Mouse (Mus musculus) midbrain, embryonic 11.5 days (tissue): ENCODE data around the gene Hist2h4. TPM values are rescaled to one million over a fixed set of nuclear protein-coding genes. Genes with fewer than 3 reads are reported as not detected.
"Not testable (repeated sequence)": the region's sequence is repeated elsewhere in the genome, so short reads cannot be mapped to it uniquely, and the experiment has no call there.

Experiments
- ATAC-seq: fragments of 200-750 bp; cut with Nextera tagmentation; 2 replicates; pipeline ENCODE4 v1.8.0; 2017; ENCODE audit warnings: moderate TSS enrichment, moderate library complexity; ENCODE audit not compliant: low FRiP score
- DNase-seq: peaks from one replicate; pipeline ENCODE4 v3.0.0; 2015; ENCODE audit warnings: low spot score; ENCODE audit errors: missing footprints
- H3K27ac ChIP-seq: fragments of 300-500 bp; sonication (generic); 2 replicates; pipeline ENCODE4 v1.5.1; 2014; ENCODE audit warnings: low read depth, low read length
- H3K27me3 ChIP-seq: fragments of 300-500 bp; sonication (generic); 2 replicates; pipeline ENCODE4 v1.6.1; 2014; ENCODE audit warnings: mild to moderate bottlenecking, low read length, moderate library complexity, mixed read lengths; ENCODE audit not compliant: control insufficient read depth, insufficient read depth
- H3K36me3 ChIP-seq: fragments of 300-500 bp; sonication (generic); 2 replicates; pipeline ENCODE4 v1.6.1; 2014; ENCODE audit warnings: mild to moderate bottlenecking, low read length, moderate library complexity, mixed read lengths; ENCODE audit not compliant: control insufficient read depth, insufficient read depth
- H3K4me1 ChIP-seq: fragments of 300-500 bp; sonication (generic); 2 replicates; pipeline ENCODE4 v1.6.1; 2014; ENCODE audit warnings: low read length; ENCODE audit not compliant: control insufficient read depth, insufficient read depth
- H3K4me2 ChIP-seq: fragments of 300-500 bp; sonication (generic); 2 replicates; pipeline ENCODE4 v1.6.1; 2014; ENCODE audit warnings: mild to moderate bottlenecking, moderate library complexity
- H3K4me3 ChIP-seq: fragments of 300-500 bp; sonication (generic); 2 replicates; pipeline ENCODE4 v1.5.1; 2014; ENCODE audit warnings: low read depth, low read length
- H3K9ac ChIP-seq: fragments of 300-500 bp; sonication (generic); 2 replicates; pipeline ENCODE4 v1.6.1; 2014; ENCODE audit warnings: low read length
- H3K9me3 ChIP-seq: fragments of 300-500 bp; sonication (generic); 2 replicates; pipeline ENCODE4 v1.6.1; 2016; ENCODE audit warnings: low read length; ENCODE audit not compliant: control insufficient read depth
- WGBS: fragments of 180-500 bp; shearing (Covaris S2); extraction: QIAGEN DNeasy Blood & Tissue Kit; methylation state at CpG from one replicate; pipeline ENCODE4 v1.1.7; 2014; 5-methylcytosine and 5-hydroxymethylcytosine counted together
- polyA plus RNA-seq: library from polyadenylated mRNA; unstranded; fragments of >200 nt; fragmentation: Nextera tagmentation; extraction: Ambion mirVana; gene quantifications from 2 replicates; pipeline ENCODE4 v1.2.1, GENCODE M21; 2014

The Hist2h4 gene
- polyA plus RNA-seq, 1 experiment from 2014 or later, result 5.4 TPM

DNA sequence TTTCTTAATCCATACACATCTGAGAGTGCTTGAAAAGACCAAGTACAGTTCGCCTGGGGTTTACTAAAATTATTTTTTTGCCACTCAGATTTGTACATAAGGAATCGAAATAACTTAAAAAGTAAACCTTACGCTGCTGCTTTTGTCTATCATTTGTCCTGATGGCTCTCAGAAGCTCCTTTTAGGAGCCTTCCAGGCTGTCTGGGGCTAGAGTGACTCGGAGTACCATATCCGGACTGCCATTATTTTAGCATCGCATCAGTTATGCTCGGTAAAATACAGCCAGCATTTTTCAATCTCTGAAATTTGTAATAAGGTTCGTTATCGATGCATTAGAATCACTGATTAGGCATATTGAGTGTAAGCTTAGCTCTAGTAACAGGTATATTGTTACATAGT lies 22.3 kb downstream of the Hist2h4 start:
- 78% methylated on average over 9 of the region's 9 CpGs for WGBS
- Histone ChIP-seq H3K4me3 (no peak overlapping the region), H3K9ac (peak overlapping the region; percentile 58), H3K4me1 (peaks cover 20% of the 10 kb centered on the region), H3K27ac (peak overlapping the region; percentile 32), H3K27me3 (no peaks in the 10 kb centered on the region), H3K9me3 (no peaks in the 10 kb centered on the region), H3K36me3 (no peaks in the 10 kb centered on the region), H3K4me2 (peak overlapping the region; percentile 10; the same call in 1 of the 2 replicates)
- ATAC-seq (no peak), DNase-seq (no peak)

DNA sequence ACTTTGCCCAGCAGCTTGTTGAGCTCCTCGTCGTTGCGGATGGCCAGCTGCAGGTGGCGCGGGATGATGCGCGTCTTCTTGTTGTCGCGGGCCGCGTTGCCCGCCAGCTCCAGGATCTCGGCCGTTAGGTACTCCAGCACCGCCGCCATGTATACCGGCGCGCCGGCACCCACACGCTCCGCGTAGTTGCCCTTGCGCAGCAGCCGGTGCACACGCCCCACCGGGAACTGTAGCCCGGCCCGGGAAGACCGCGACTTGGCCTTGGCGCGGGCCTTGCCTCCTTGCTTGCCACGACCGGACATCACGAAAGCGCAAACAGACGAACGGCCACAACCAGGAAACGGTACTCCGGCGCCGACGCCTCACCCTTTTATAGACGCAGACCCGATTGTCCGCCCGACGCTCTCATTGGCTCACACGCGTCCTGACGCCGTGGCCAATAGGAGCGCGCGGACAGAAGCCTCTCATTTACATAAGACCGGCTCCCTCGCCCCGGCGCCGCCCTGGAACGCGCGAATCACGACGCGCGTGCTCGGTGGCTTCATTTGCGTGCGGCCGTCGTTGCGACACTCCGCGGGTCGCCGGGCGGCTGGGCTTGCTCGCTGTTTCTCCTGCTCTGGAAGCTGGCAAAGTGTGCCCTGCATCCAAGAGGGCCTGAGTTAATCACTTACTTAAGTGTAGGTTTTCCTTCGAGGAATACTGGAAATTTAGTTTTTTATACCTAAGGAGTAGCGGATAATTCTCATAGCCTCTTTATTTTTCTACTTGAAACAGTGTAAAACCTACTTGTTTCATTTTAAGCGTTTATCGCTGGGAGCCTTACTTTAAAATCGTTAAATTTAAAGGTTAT lies 22.9 kb downstream of the Hist2h4 start, which contains the start of gene Hist2h2aa2:
Gene Hist2h2aa2 (minus strand): TSS at position 328 of the 850 bp plus-strand sequence.
- peak; percentile 83 for ATAC-seq
- peak within 1 kb of the TSS; percentile 28 for H3K4me3 ChIP-seq
- peak; percentile 88 for DNase-seq
- not testable (repeated sequence) for H3K27me3 ChIP-seq, H3K9me3 ChIP-seq, H3K36me3 ChIP-seq
- H3K4me1 ChIP-seq, result peaks cover 20% of the 10 kb centered on the region
- peak within 1 kb of the TSS; percentile 59 for H3K27ac ChIP-seq
- peak within 1 kb of the TSS; percentile 10; the same call in 1 of the 2 replicates for H3K4me2 ChIP-seq
- H3K9ac ChIP-seq, result peak within 1 kb of the TSS; percentile 58
- WGBS, result 5% methylated on average over 26 of the region's 85 CpGs

GRCm38 (mm10) chr3:96238954-96239793 lies 23.9 kb downstream of the Hist2h4 start, which contains the start of gene Hist2h3c2:
Hist2h3c2 (minus strand) TSS chr3:96239127.
- Histone ChIP-seq H3K4me3 (peak within 1 kb of the TSS; percentile 49), H3K9ac (peak within 1 kb of the TSS; percentile 91), H3K4me2 (peak within 1 kb of the TSS; percentile 70), H3K27ac (peak within 1 kb of the TSS; percentile 83), H3K4me1 (peaks cover 12% of the 10 kb centered on the region)
- DNase-seq, H3K27me3 ChIP-seq, H3K36me3 ChIP-seq, H3K9me3 ChIP-seq: not testable (repeated sequence)
- peak; percentile 92 for ATAC-seq
- WGBS, result 0% methylated on average over 20 of the region's 68 CpGs

DNA sequence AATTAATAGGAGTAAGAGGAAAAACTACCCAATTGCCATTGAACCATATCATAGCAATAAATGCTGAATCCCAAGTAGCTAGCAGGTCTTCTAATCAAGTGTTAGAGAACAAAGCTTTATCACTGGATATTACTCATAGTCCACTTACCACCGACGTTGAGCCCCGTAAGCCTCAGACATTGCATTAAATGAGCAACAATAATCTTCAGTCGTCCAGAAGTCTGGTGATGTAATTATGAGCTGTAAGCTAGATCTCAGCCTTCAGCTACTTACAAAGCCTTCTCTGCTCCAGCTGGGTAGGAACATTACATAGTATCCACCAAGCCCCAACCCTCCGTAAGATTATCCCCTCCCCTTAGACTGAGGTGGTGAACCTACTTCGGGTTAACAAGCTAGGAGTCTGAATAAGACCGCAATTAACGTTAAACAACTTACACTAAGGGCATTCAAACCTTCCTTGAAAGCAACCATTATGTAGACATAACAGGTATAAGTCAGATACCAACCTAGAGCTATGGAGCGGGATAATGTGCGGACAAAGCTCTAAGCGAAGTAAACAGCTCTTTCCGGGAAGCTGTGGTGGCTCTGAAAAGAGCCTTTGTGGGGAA lies 25.1 kb downstream of the Hist2h4 start:
- ATAC-seq, result no peak
- no peaks in the 10 kb centered on the region for H3K36me3 ChIP-seq
- H3K4me1 ChIP-seq, result peaks cover 12% of the 10 kb centered on the region
- no peaks in the 10 kb centered on the region for H3K9me3 ChIP-seq
- H3K27me3 ChIP-seq, result no peaks in the 10 kb centered on the region
- 1% methylated on average over 12 of the region's 12 CpGs for WGBS
- H3K9ac ChIP-seq, result peak overlapping the region; percentile 91
- DNase-seq, result peak; percentile 91
- H3K27ac ChIP-seq, result peak overlapping the region; percentile 83
- peak overlapping the region; percentile 49 for H3K4me3 ChIP-seq
- H3K4me2 ChIP-seq, result peak overlapping the region; percentile 70

GRCm38 (mm10) chr3:96237335-96237903 lies 25.7 kb downstream of the Hist2h4 start:
- peak overlapping the region; percentile 70 for H3K4me2 ChIP-seq
- ATAC-seq, result no peak
- H3K27ac ChIP-seq, result peak overlapping the region; percentile 83
- WGBS, result 27% methylated on average over 7 of the region's 7 CpGs
- peak overlapping the region; percentile 91 for H3K9ac ChIP-seq
- H3K27me3 ChIP-seq, result no peaks in the 10 kb centered on the region
- H3K4me1 ChIP-seq, result peaks cover 12% of the 10 kb centered on the region
- H3K9me3 ChIP-seq, result no peaks in the 10 kb centered on the region
- H3K36me3 ChIP-seq, result no peaks in the 10 kb centered on the region
- DNase-seq, result peak; percentile 92
- peak overlapping the region; percentile 49 for H3K4me3 ChIP-seq

- ATAC-seq, result no peak
These were observed 26.2 kb downstream of the Hist2h4 start for GRCm38 (mm10) chr3:96236834-96237334.

DNA sequence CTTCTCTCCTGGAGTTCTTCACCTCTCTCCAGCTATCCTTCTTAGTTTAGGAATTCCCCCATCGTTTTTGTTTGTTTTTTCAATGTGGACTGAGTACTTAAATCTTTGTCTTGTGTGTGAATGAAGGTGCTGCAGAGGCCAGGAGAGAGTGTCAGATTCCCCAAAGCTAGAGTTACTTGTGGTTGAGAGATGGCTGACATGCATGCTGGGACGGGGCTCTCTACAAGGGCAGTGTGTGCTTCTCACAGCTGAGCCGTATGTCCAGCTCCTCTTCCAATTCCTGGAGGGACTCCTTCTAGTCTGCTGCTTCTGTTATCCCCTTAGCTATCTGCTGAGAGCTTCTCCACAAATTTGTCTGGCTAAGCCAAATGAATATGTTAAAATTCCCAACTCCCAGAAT lies 27.3 kb downstream of the Hist2h4 start:
- no peak overlapping the region for H3K27ac ChIP-seq

More at GRCm38 (mm10) chr3:96236834-96237334, 26.2 kb downstream of the Hist2h4 start:
- Histone ChIP-seq H3K4me1 (peaks cover 12% of the 10 kb centered on the region), H3K9ac (peak overlapping the region; percentile 91; the same call in 1 of the 2 replicates), H3K36me3 (no peaks in the 10 kb centered on the region), H3K9me3 (no peaks in the 10 kb centered on the region), H3K27me3 (no peaks in the 10 kb centered on the region), H3K4me3 (peak overlapping the region; percentile 49), H3K27ac (peak overlapping the region; percentile 83; the same call in 1 of the 2 replicates), H3K4me2 (peak overlapping the region; percentile 70)
- 81% methylated on average over 4 of the region's 4 CpGs for WGBS
- peak; percentile 86 for DNase-seq

DNA sequence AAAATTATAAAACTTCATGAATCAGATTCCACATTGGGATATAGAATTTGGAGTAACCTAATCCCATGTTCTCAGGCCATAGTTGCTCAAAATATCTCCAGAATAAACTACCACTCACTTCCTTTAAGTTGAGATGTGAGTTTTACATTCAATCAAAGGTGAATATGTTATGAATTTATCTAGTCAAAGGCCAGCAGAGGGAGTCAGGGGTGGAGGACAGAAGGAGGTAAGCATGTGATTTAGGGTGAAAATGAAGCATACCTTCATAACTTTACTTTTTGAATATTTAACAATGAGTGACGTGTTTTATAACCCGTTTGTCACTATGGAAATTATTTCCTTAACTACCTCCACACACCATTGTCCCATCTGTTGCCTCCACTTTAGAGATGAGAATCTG lies 28.2 kb downstream of the Hist2h4 start:
- H3K27ac ChIP-seq, result no peak overlapping the region
- no peak overlapping the region for H3K4me3 ChIP-seq
- H3K4me2 ChIP-seq, result no peak overlapping the region
- DNase-seq, result no peak
- WGBS, result 96% methylated on average over 2 of the region's 2 CpGs
- no peaks in the 10 kb centered on the region for H3K9me3 ChIP-seq
- no peaks in the 10 kb centered on the region for H3K36me3 ChIP-seq
- H3K27me3 ChIP-seq, result no peaks in the 10 kb centered on the region
- ATAC-seq, result no peak
- no peak overlapping the region for H3K9ac ChIP-seq
- H3K4me1 ChIP-seq, result peaks cover 9% of the 10 kb centered on the region

More for the DNA sequence above, 27.3 kb downstream of the Hist2h4 start:
- no peak overlapping the region for H3K9ac ChIP-seq
- no peak overlapping the region for H3K4me2 ChIP-seq
- ATAC-seq (no peak), DNase-seq (no peak)
- no peak overlapping the region for H3K4me3 ChIP-seq
- peaks cover 11% of the 10 kb centered on the region for H3K4me1 ChIP-seq
- H3K27me3 ChIP-seq, result no peaks in the 10 kb centered on the region
- WGBS, result 70% methylated on average over 3 of the region's 3 CpGs
- no peaks in the 10 kb centered on the region for H3K9me3 ChIP-seq
- no peaks in the 10 kb centered on the region for H3K36me3 ChIP-seq
